Mouse (Mus musculus) heart, adult 2 months (tissue): ENCODE measurements around the gene Atxn7l1.

ENCODE experiments used
- CTCF ChIP-seq: fragments of 200-600 bp; IDR thresholded peaks from 2 replicates; pipeline ENCODE4 v1.8.1; 2022; ENCODE audit warnings: antibody characterized with exemption, mild to moderate bottlenecking, moderate library complexity
- EP300 ChIP-seq: fragments of 200-500 bp; IDR thresholded peaks from 2 replicates; pipeline ENCODE4 v1.6.1; 2011; ENCODE audit warnings: low read depth, low read length, control low read depth; ENCODE audit not compliant: insufficient read depth
- POLR2A ChIP-seq: fragments of 200-500 bp; IDR thresholded peaks from 2 replicates; pipeline ENCODE4 v1.6.1; 2011; ENCODE audit warnings: mild to moderate bottlenecking, low read depth, low read length, control low read depth; ENCODE audit not compliant: insufficient read depth

DNA sequence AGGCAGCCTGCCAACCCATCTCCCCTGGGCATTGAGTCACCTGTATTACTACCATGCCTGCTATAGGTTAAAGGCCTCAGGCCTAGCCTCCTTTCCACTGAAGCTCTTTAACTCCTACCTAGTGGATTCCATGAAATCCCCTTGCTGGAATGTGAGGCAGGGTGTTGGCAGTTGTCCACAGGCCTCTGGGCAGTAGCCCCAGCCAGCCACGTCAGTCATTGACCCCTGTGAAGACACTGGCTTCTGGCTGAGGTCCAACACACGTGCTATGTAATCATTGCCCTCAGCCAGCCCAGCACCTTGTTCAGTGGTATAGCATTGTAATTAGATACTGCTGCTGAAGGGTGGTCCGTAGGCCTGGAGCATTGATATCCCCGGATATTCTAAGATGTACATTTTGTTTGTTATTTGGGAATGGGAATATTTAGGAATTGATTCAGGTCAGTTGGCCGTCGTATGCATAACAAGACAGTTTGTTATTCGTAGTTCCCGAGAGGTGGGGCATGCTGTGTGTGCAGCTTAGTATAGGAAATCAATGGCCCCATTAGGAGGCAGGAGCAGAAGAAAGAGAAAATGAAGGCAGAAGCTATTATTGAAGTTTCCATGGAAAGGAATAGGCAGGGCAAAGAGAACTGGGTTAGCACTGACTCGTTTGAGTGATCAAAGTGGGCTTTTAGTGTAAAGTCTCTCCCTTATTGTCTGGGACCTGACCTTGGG lies 138.6 kb downstream of the Atxn7l1 start:
- TF ChIP-seq POLR2A (no peak), EP300 (no peak), CTCF (no peak)
